Mouse (Mus musculus): Measurements from ENCODE around the gene Kcng1.

- no peak for TF ChIP-seq CTCF (IDR thresholded peaks at IDR 0.05; ENCODE audit: insufficient read depth, low read depth, low read length)
- no peak for TF ChIP-seq POLR2A (IDR thresholded peaks at IDR 0.05; ENCODE audit: insufficient read depth, low read depth, low read length)
These were observed 8.1 kb downstream of the Kcng1 start for GRCm38 (mm10) chr2:168273387-168273786.
